Mouse (Mus musculus): ENCODE results near the gene Psg29. TPM values are rescaled to one million over a fixed set of nuclear protein-coding genes. Genes with fewer than 3 reads are reported as not detected.
A peak's percentile ranks its signal among the peaks of the same experiment; 100 is the strongest.

The Psg29 gene
- 0.42 and 0.76 TPM in 2 replicates for polyA plus RNA-seq (2012; rRNA removed)

DNA sequence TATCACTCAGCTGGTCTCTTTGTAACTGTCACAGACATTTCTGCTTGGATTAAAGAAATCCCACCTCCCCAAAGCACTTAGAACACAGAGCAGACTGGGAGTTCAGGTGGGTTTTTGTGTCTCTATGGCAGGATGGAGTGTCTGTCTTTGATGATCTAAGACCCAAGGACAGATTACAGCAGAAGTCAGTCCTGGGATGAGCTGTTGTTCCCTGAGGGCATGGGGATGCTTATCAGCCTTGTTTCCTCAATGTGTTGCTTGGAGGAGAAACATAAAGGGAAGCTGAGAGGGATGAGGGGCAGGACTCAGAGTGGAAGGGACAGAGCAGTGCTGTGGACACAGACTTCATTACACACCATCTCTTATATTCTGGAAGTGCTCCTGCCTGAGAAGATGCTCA, at the start of gene Psg29:
TSS of gene Psg29 (plus strand) at position 301 of the 400 bp plus-strand sequence.
- no peak for DNase-seq (ENCODE audit: extremely low spot score in 1 of 2, low spot score in 1 of 2)

DNA sequence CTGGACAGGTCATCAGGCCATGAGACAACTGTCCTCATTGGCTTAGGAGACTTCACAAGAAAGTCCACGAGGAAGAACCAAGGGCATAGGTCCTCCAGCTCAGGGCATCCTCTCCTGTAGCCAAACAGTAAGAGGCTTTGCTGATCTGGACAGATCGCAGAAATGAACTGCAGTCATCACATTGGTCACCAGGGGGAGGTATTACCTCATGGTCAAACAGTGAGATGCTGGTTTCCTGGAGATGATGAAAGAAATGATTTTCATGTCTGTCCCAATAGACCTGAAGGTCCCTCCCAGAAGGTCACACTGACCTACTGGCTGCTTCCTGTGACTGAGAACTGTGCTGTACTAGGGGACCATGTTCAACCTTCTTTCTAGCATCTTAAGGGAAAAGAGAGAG, 47.6 kb upstream of the Psg29 start:
- DNase-seq (ENCODE audit: extremely low spot score in 1 of 2, low spot score in 1 of 2): peak in 1 of 2 experiments; percentile 16

- DNase-seq (ENCODE audit: extremely low spot score in 1 of 2, low spot score in 1 of 2): no peak
Observed at GRCm38 (mm10) chr7:17156885-17157677, 46.2 kb upstream of the Psg29 start.

- no peak for DNase-seq (ENCODE audit: extremely low spot score in 1 of 2, low spot score in 1 of 2)
Observed at GRCm38 (mm10) chr7:17159011-17159410, 44.3 kb upstream of the Psg29 start.

DNA sequence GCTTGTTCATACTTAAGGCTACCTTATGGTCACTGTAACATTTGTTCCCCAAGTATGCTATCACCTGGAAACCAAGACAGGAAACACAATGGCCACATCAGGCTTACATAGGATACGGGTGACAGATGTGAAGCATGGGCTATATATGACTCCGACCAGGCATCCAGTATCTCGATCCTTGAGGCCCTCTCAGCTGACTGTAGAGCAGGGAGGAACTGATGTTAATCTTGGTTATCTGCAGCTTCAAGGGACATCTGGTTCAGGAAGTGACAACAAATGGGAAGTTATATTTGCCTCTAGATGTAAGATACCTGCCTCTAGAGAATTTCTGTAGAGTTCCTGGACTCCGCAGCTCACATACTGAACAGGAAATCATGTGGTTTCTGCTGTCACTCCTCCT, 31.4 kb upstream of the Psg29 start:
- no peak for DNase-seq (ENCODE audit: extremely low spot score in 1 of 2, low spot score in 1 of 2)

DNA sequence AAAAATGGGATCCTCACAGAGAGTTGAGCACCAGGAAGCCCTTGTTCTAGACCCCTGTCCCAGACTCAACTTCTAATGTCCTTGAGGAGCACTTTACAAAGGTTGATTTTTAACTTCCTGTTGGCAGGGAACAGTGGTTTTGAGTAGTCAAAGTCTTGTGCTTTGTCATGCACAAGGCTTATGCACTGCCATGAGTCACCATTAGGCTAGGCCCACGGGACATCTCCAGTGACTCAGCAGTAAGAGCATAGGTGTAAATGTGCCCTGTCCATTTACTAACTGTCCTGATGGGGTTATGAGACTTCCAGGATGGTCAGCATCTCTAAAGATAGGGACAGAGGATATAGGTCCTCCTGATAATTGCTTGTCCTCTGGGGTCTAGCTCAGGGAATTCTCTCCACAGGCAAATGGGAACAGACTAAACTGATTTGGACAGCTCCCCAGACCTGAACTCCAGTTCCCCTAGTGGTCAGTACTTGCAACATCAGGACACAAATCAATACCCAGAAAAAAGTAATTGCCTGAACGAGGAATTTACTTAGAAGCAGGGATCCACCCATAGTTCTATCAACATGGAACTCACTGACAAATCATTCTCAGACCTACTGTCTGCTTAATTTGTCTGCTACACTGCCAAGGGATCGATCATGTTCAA, 2.4 kb downstream of the Psg29 start:
- DNase-seq (ENCODE audit: extremely low spot score in 1 of 2, low spot score in 1 of 2): no peak

Other genes with a start within 250 kb of the Psg29 start
- 63.1 and 73.0 TPM in 2 replicates for gene Pnmal1, start 243.8 kb upstream of the Psg29 start, polyA plus RNA-seq (2012; rRNA removed)
- gene Gm42372, start 220.4 kb upstream of the Psg29 start, polyA plus RNA-seq (2012; rRNA removed): 58.7 and 72.7 TPM in 2 replicates
- gene Ccdc8, start 210.8 kb upstream of the Psg29 start, polyA plus RNA-seq (2012; rRNA removed): 2.1 and 2.6 TPM in 2 replicates
- gene Ppp5c, start 175.6 kb upstream of the Psg29 start, polyA plus RNA-seq (2012; rRNA removed): 236 and 239 TPM in 2 replicates
- gene Hif3a, start 141.1 kb upstream of the Psg29 start, polyA plus RNA-seq (2012; rRNA removed): 2.6 and 3.4 TPM in 2 replicates
- 2.9 and 3.2 TPM in 2 replicates for gene Psg16, start 129.4 kb upstream of the Psg29 start, polyA plus RNA-seq (2012; rRNA removed)
- gene Ceacam3, start 53.2 kb upstream of the Psg29 start, polyA plus RNA-seq (2012; rRNA removed): 0.46 and 0.53 TPM in 2 replicates